Mouse (Mus musculus) E14TG2a.4 (cell line): ENCODE measurements around the gene Glp2r.

Experiments
- H3K27me3 ChIP-seq: 2 replicates; pipeline ENCODE4 v1.6.1; 2014; ENCODE audit warnings: low read length, control low read depth; ENCODE audit not compliant: insufficient read depth
- H3K36me3 ChIP-seq: 2 replicates; pipeline ENCODE4 v1.6.1; 2014; ENCODE audit warnings: low read length, control low read depth; ENCODE audit not compliant: insufficient read depth
- H3K4me1 ChIP-seq: replicated peaks from 2 replicates; pipeline ENCODE4 v1.6.1; 2014; ENCODE audit warnings: low read depth, low read length, control low read depth
- H3K4me3 ChIP-seq: replicated peaks from 2 replicates; pipeline ENCODE4 v1.5.1; 2014; ENCODE audit warnings: mild to moderate bottlenecking, low read length
- H3K9me3 ChIP-seq: 2 replicates; pipeline ENCODE4 v1.6.1; 2014; ENCODE audit warnings: low read length, control low read depth
- CTCF ChIP-seq: conservative IDR thresholded peaks from 2 replicates; pipeline ENCODE4 v1.5.1; 2014; ENCODE audit warnings: low read length
- NANOG ChIP-seq: IDR thresholded peaks from 2 replicates; pipeline ENCODE4 v1.6.1; 2014; ENCODE audit warnings: borderline replicate concordance, low read length, mixed read lengths
- POU5F1 ChIP-seq: IDR thresholded peaks from 2 replicates; pipeline ENCODE4 v1.6.1; 2014; ENCODE audit warnings: low read length, borderline replicate concordance

Glp2r gene

GRCm38 (mm10) chr11:67723231-67724013, 47.5 kb downstream of the Glp2r start:
- Histone ChIP-seq H3K4me3 (no peak overlapping the region), H3K9me3 (no peaks in the 10 kb centered on the region), H3K4me1 (no peaks in the 10 kb centered on the region), H3K36me3 (no peaks in the 10 kb centered on the region), H3K27me3 (peaks cover 3% of the 10 kb centered on the region; the same call in 1 of the 2 replicates)
- TF ChIP-seq NANOG (no peak), CTCF (no peak), POU5F1 (no peak)

GRCm38 (mm10) chr11:67722399-67723156, 48.4 kb downstream of the Glp2r start:
- TF ChIP-seq NANOG = no peak
- TF ChIP-seq CTCF = no peak
- no peak for TF ChIP-seq POU5F1
- H3K4me1 ChIP-seq = no peaks in the 10 kb centered on the region
- peaks cover 3% of the 10 kb centered on the region; the same call in 1 of the 2 replicates for H3K27me3 ChIP-seq
- H3K36me3 ChIP-seq = no peaks in the 10 kb centered on the region
- H3K4me3 ChIP-seq = no peak overlapping the region
- no peaks in the 10 kb centered on the region for H3K9me3 ChIP-seq

GRCm38 (mm10) chr11:67721485-67721884, 49.5 kb downstream of the Glp2r start:
- no peak overlapping the region for H3K4me3 ChIP-seq
- no peaks in the 10 kb centered on the region for H3K4me1 ChIP-seq
- H3K27me3 ChIP-seq = no peaks in the 10 kb centered on the region
- H3K9me3 ChIP-seq = no peaks in the 10 kb centered on the region
- H3K36me3 ChIP-seq = no peaks in the 10 kb centered on the region
- no peak for TF ChIP-seq CTCF
- TF ChIP-seq POU5F1 = no peak
- no peak for TF ChIP-seq NANOG

GRCm38 (mm10) chr11:67715382-67715781, 55.6 kb downstream of the Glp2r start:
- TF ChIP-seq NANOG (no peak), POU5F1 (no peak), CTCF (no peak)

GRCm38 (mm10) chr11:67712976-67713375, 58.0 kb downstream of the Glp2r start:
- TF ChIP-seq CTCF (no peak), NANOG (no peak), POU5F1 (no peak)
- H3K4me1 ChIP-seq = no peaks in the 10 kb centered on the region
- H3K9me3 ChIP-seq = no peaks in the 10 kb centered on the region
- no peaks in the 10 kb centered on the region for H3K36me3 ChIP-seq
- H3K27me3 ChIP-seq = no peaks in the 10 kb centered on the region
- no peak overlapping the region for H3K4me3 ChIP-seq

More at GRCm38 (mm10) chr11:67715382-67715781, 55.6 kb downstream of the Glp2r start:
- Histone ChIP-seq H3K4me1 (no peaks in the 10 kb centered on the region), H3K9me3 (no peaks in the 10 kb centered on the region), H3K4me3 (no peak overlapping the region), H3K36me3 (no peaks in the 10 kb centered on the region), H3K27me3 (no peaks in the 10 kb centered on the region)

- no peak within 1 kb of the TSS for H3K4me3 ChIP-seq
- no peak for TF ChIP-seq POU5F1
- no peak for TF ChIP-seq CTCF
- no peak for TF ChIP-seq NANOG
- H3K36me3 ChIP-seq = no peaks in the 10 kb centered on the region
- peaks cover 11% of the 10 kb centered on the region; the same call in 1 of the 2 replicates for H3K9me3 ChIP-seq
- H3K4me1 ChIP-seq = 0 out of 2 replicates have a peak, but pooled peaks cover 4% of the 10 kb centered on the region
- peaks cover 28% of the 10 kb centered on the region; the same call in 1 of the 2 replicates for H3K27me3 ChIP-seq
These were observed 76.1 kb downstream of the Glp2r start, which contains the start of gene Rcvrn for GRCm38 (mm10) chr11:67694703-67695376. Gene Rcvrn (plus strand): TSS chr11:67695326.

GRCm38 (mm10) chr11:67686109-67686508, 84.8 kb downstream of the Glp2r start:
- Histone ChIP-seq H3K4me3 (no peak overlapping the region), H3K9me3 (no peaks in the 10 kb centered on the region), H3K4me1 (0 out of 2 replicates have a peak, but pooled peaks cover 4% of the 10 kb centered on the region), H3K36me3 (no peaks in the 10 kb centered on the region), H3K27me3 (no peaks in the 10 kb centered on the region)
- TF ChIP-seq CTCF (no peak), POU5F1 (no peak), NANOG (no peak)

GRCm38 (mm10) chr11:67681871-67682270, 89.1 kb downstream of the Glp2r start:
- Histone ChIP-seq H3K4me1 (no peaks in the 10 kb centered on the region), H3K36me3 (no peaks in the 10 kb centered on the region), H3K4me3 (no peak overlapping the region), H3K27me3 (no peaks in the 10 kb centered on the region), H3K9me3 (no peaks in the 10 kb centered on the region)
- TF ChIP-seq POU5F1 (no peak), CTCF (no peak), NANOG (no peak)
